Mouse (Mus musculus): ENCODE data around the gene Nup107. TPM values are rescaled to one million over a fixed set of nuclear protein-coding genes. Genes with fewer than 3 reads are reported as not detected.

The Nup107 gene
- polyA plus RNA-seq (2015; fragmentation: Nextera tagmentation; extraction: Ambion mirVana) = 35.6 and 38.9 TPM in 2 replicates

GRCm38 (mm10) chr10:117792141-117793091 is at the start of gene Nup107:
Gene Nup107, minus strand, starts transcription at chr10:117792705.
- peak within 1 kb of the TSS; percentile 89 for H3K9ac ChIP-seq
- peaks cover 25% of the 10 kb centered on the region for H3K4me1 ChIP-seq (replicated peaks)
- peak within 1 kb of the TSS; percentile 82 for H3K27ac ChIP-seq
- peaks cover 7% of the 10 kb centered on the region for H3K36me3 ChIP-seq
- peak; percentile 99 for ATAC-seq (replicated peaks; ENCODE audit: insufficient number of reproducible peaks, insufficient read depth, low FRiP score, low read depth)
- H3K27me3 ChIP-seq = no peaks in the 10 kb centered on the region
- H3K4me2 ChIP-seq = peak within 1 kb of the TSS; percentile 77
- WGBS = under 1% methylated on average over 75 of the region's 75 CpGs
- peak within 1 kb of the TSS; percentile 90 for H3K4me3 ChIP-seq
- H3K9me3 ChIP-seq (replicated peaks) = no peaks in the 10 kb centered on the region

GRCm38 (mm10) chr10:117841765-117842164 is 49.3 kb upstream of the Nup107 start:
- Histone ChIP-seq H3K9ac (no peak overlapping the region), H3K4me3 (no peak overlapping the region), H3K4me2 (no peak overlapping the region), H3K36me3 (no peaks in the 10 kb centered on the region), H3K27me3 (no peaks in the 10 kb centered on the region), H3K27ac (no peak overlapping the region), H3K4me1 (replicated peaks) (peaks cover 34% of the 10 kb centered on the region), H3K9me3 (replicated peaks) (no peaks in the 10 kb centered on the region)
- no peak for ATAC-seq (replicated peaks; ENCODE audit: insufficient number of reproducible peaks, insufficient read depth, low FRiP score, low read depth)
- 74% methylated on average over 1 of the region's 1 CpGs for WGBS

- no peak overlapping the region for H3K9ac ChIP-seq
- H3K36me3 ChIP-seq = no peaks in the 10 kb centered on the region
- no peak overlapping the region for H3K4me3 ChIP-seq
- H3K9me3 ChIP-seq (replicated peaks) = no peaks in the 10 kb centered on the region
- H3K27ac ChIP-seq = no peak overlapping the region
- no peaks in the 10 kb centered on the region for H3K27me3 ChIP-seq
- no peak for ATAC-seq (replicated peaks; ENCODE audit: insufficient number of reproducible peaks, insufficient read depth, low FRiP score, low read depth)
- 76% methylated on average over 5 of the region's 5 CpGs for WGBS
- peaks cover 30% of the 10 kb centered on the region for H3K4me1 ChIP-seq (replicated peaks)
- no peak overlapping the region for H3K4me2 ChIP-seq
Observed at GRCm38 (mm10) chr10:117840431-117840995, 48.0 kb upstream of the Nup107 start.

- Histone ChIP-seq H3K4me2 (no peak overlapping the region), H3K4me1 (replicated peaks) (peaks cover 31% of the 10 kb centered on the region), H3K36me3 (no peaks in the 10 kb centered on the region), H3K9ac (no peak overlapping the region), H3K27me3 (no peaks in the 10 kb centered on the region), H3K4me3 (no peak overlapping the region), H3K27ac (no peak overlapping the region), H3K9me3 (replicated peaks) (no peaks in the 10 kb centered on the region)
- no peak for ATAC-seq (replicated peaks; ENCODE audit: insufficient number of reproducible peaks, insufficient read depth, low FRiP score, low read depth)
- 79% methylated on average over 3 of the region's 3 CpGs for WGBS
Observed at GRCm38 (mm10) chr10:117839737-117840136, 47.2 kb upstream of the Nup107 start.

- no peak overlapping the region for H3K27ac ChIP-seq
- H3K27me3 ChIP-seq = no peaks in the 10 kb centered on the region
- H3K9ac ChIP-seq = no peak overlapping the region
- H3K4me2 ChIP-seq = no peak overlapping the region
- H3K9me3 ChIP-seq (replicated peaks) = no peaks in the 10 kb centered on the region
- H3K4me3 ChIP-seq = no peak overlapping the region
- no peak for ATAC-seq (replicated peaks; ENCODE audit: insufficient number of reproducible peaks, insufficient read depth, low FRiP score, low read depth)
- 90% methylated on average over 3 of the region's 3 CpGs for WGBS
- H3K4me1 ChIP-seq (replicated peaks) = peaks cover 27% of the 10 kb centered on the region
- H3K36me3 ChIP-seq = no peaks in the 10 kb centered on the region
Observed at GRCm38 (mm10) chr10:117838924-117839323, 46.4 kb upstream of the Nup107 start.

- H3K4me2 ChIP-seq = no peak overlapping the region
- H3K36me3 ChIP-seq = no peaks in the 10 kb centered on the region
- no peak for ATAC-seq (replicated peaks; ENCODE audit: insufficient number of reproducible peaks, insufficient read depth, low FRiP score, low read depth)
- no peaks in the 10 kb centered on the region for H3K27me3 ChIP-seq
- no peak overlapping the region for H3K27ac ChIP-seq
- no peak overlapping the region for H3K4me3 ChIP-seq
- H3K9ac ChIP-seq = no peak overlapping the region
- WGBS = 62% methylated on average over 2 of the region's 2 CpGs
- H3K9me3 ChIP-seq (replicated peaks) = no peaks in the 10 kb centered on the region
- H3K4me1 ChIP-seq (replicated peaks) = peaks cover 19% of the 10 kb centered on the region
Observed at GRCm38 (mm10) chr10:117836354-117836753, 43.8 kb upstream of the Nup107 start.

GRCm38 (mm10) chr10:117835453-117835852 is 42.9 kb upstream of the Nup107 start:
- 56% methylated on average over 5 of the region's 5 CpGs for WGBS

GRCm38 (mm10) chr10:117830797-117831196 is 38.3 kb upstream of the Nup107 start:
- Histone ChIP-seq H3K27me3 (no peaks in the 10 kb centered on the region), H3K9ac (no peak overlapping the region), H3K4me2 (no peak overlapping the region), H3K4me3 (no peak overlapping the region), H3K36me3 (no peaks in the 10 kb centered on the region), H3K27ac (no peak overlapping the region), H3K4me1 (replicated peaks) (peaks cover 16% of the 10 kb centered on the region), H3K9me3 (replicated peaks) (no peaks in the 10 kb centered on the region)
- WGBS = 85% methylated on average over 3 of the region's 3 CpGs
- no peak for ATAC-seq (replicated peaks; ENCODE audit: insufficient number of reproducible peaks, insufficient read depth, low FRiP score, low read depth)

More at GRCm38 (mm10) chr10:117835453-117835852, 42.9 kb upstream of the Nup107 start:
- Histone ChIP-seq H3K36me3 (no peaks in the 10 kb centered on the region), H3K27ac (no peak overlapping the region), H3K4me3 (no peak overlapping the region), H3K27me3 (no peaks in the 10 kb centered on the region), H3K4me1 (replicated peaks) (peaks cover 18% of the 10 kb centered on the region), H3K4me2 (no peak overlapping the region), H3K9me3 (replicated peaks) (no peaks in the 10 kb centered on the region), H3K9ac (no peak overlapping the region)
- no peak for ATAC-seq (replicated peaks; ENCODE audit: insufficient number of reproducible peaks, insufficient read depth, low FRiP score, low read depth)

- Histone ChIP-seq H3K9me3 (replicated peaks) (no peaks in the 10 kb centered on the region), H3K4me3 (no peak overlapping the region), H3K4me1 (replicated peaks) (peaks cover 20% of the 10 kb centered on the region), H3K27me3 (no peaks in the 10 kb centered on the region), H3K9ac (no peak overlapping the region), H3K4me2 (no peak overlapping the region), H3K36me3 (no peaks in the 10 kb centered on the region), H3K27ac (no peak overlapping the region)
- 87% methylated on average over 7 of the region's 7 CpGs for WGBS
- ATAC-seq (replicated peaks; ENCODE audit: insufficient number of reproducible peaks, insufficient read depth, low FRiP score, low read depth) = no peak
Observed at GRCm38 (mm10) chr10:117829472-117830155, 37.1 kb upstream of the Nup107 start.

GRCm38 (mm10) chr10:117829022-117829421 is 36.5 kb upstream of the Nup107 start:
- no peak overlapping the region for H3K9ac ChIP-seq
- no peaks in the 10 kb centered on the region for H3K36me3 ChIP-seq
- no peak for ATAC-seq (replicated peaks; ENCODE audit: insufficient number of reproducible peaks, insufficient read depth, low FRiP score, low read depth)
- H3K27ac ChIP-seq = no peak overlapping the region
- no peaks in the 10 kb centered on the region for H3K27me3 ChIP-seq
- H3K9me3 ChIP-seq (replicated peaks) = no peaks in the 10 kb centered on the region
- 69% methylated on average over 4 of the region's 4 CpGs for whole genome bisulfite sequencing
- no peak overlapping the region for H3K4me2 ChIP-seq
- peaks cover 24% of the 10 kb centered on the region for H3K4me1 ChIP-seq (replicated peaks)
- no peak overlapping the region for H3K4me3 ChIP-seq

GRCm38 (mm10) chr10:117828536-117828935 is 36.0 kb upstream of the Nup107 start:
- Histone ChIP-seq H3K9ac (no peak overlapping the region), H3K4me1 (replicated peaks) (peaks cover 24% of the 10 kb centered on the region), H3K4me3 (no peak overlapping the region), H3K4me2 (no peak overlapping the region), H3K9me3 (replicated peaks) (no peaks in the 10 kb centered on the region), H3K27me3 (no peaks in the 10 kb centered on the region), H3K36me3 (peaks cover under 1% of the 10 kb centered on the region; the same call in 1 of the 2 replicates), H3K27ac (no peak overlapping the region)
- no peak for ATAC-seq (replicated peaks; ENCODE audit: insufficient number of reproducible peaks, insufficient read depth, low FRiP score, low read depth)
- WGBS = 65% methylated on average over 4 of the region's 4 CpGs

Measured in heart, embryonic 15.5 days (tissue).